Mouse (Mus musculus) forebrain, embryonic 12.5 days (tissue): Measurements from ENCODE around the gene Ldhal6b. TPM values are rescaled to one million over a fixed set of nuclear protein-coding genes. Genes with fewer than 3 reads are reported as not detected.
A peak's percentile ranks its signal among the peaks of the same experiment; 100 is the strongest.
"Not testable (repeated sequence)": the region's sequence is repeated elsewhere in the genome, so short reads cannot be mapped to it uniquely, and the experiment has no call there.

Experiments used
- ATAC-seq: fragments of 200-750 bp; cut with Nextera tagmentation; 2 replicates; pipeline ENCODE4 v1.8.0; 2017; ENCODE audit warnings: moderate TSS enrichment; ENCODE audit not compliant: low FRiP score
- H3K27ac ChIP-seq: fragments of 300-500 bp; sonication (generic); 2 replicates; pipeline ENCODE4 v1.5.1; 2016; ENCODE audit warnings: mild to moderate bottlenecking
- H3K27me3 ChIP-seq: fragments of 300-500 bp; sonication (generic); 2 replicates; pipeline ENCODE4 v1.6.1; 2016; ENCODE audit warnings: mild to moderate bottlenecking
- H3K36me3 ChIP-seq: fragments of 300-500 bp; sonication (generic); replicated peaks from 2 replicates; pipeline ENCODE4 v1.6.1; 2016; ENCODE audit warnings: mild to moderate bottlenecking
- H3K4me1 ChIP-seq: fragments of 300-500 bp; sonication (generic); 2 replicates; pipeline ENCODE4 v1.6.1; 2016
- H3K4me2 ChIP-seq: fragments of 300-500 bp; sonication (generic); 2 replicates; pipeline ENCODE4 v1.6.1; 2016; ENCODE audit warnings: mild to moderate bottlenecking, moderate library complexity
- H3K4me3 ChIP-seq: fragments of 300-500 bp; sonication (generic); replicated peaks from 2 replicates; pipeline ENCODE4 v1.5.1; 2016; ENCODE audit warnings: mild to moderate bottlenecking
- H3K9ac ChIP-seq: fragments of 300-500 bp; sonication (generic); 2 replicates; pipeline ENCODE4 v1.6.1; 2016; ENCODE audit warnings: mild to moderate bottlenecking
- H3K9me3 ChIP-seq: fragments of 300-500 bp; sonication (generic); 2 replicates; pipeline ENCODE4 v1.6.1; 2016
- WGBS: fragments of 180-500 bp; shearing (Covaris S2); methylation state at CpG from one replicate; pipeline ENCODE4 v1.1.7; 2016; 5-methylcytosine and 5-hydroxymethylcytosine counted together
- polyA plus RNA-seq: library from polyadenylated mRNA; unstranded; fragments of >200 nt; fragmentation: Nextera tagmentation; extraction: Ambion mirVana; gene quantifications from 2 replicates; pipeline ENCODE4 v1.2.1, GENCODE M21; 2016

Ldhal6b gene
- polyA plus RNA-seq = 0.13 TPM in 1 of 2 replicates, not detected in the other

DNA sequence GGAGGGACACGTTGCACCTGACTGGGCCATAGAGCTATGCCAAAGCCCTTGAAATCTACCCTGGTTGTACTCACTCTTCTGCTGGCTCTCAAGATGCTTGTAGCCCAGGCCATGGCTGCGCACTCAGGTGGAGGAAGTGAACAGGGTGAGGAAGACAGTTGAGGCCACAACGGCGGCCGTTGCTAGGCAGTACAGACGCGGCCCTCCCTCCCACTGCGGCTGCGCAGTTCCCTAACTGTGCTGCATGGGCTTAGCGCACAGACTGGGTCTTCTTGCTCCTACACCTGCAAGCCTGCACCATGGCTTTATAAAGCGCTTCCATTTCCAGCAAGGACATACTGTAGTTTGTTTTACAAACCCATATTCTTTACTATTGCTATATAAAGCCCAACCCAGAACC, at the start of gene Ldhal6b:
Gene Ldhal6b, minus strand, starts transcription at position 223 of the 400 bp plus-strand sequence.
- Histone ChIP-seq H3K9me3 (no peaks in the 10 kb centered on the region), H3K27ac (no peak within 1 kb of the TSS), H3K9ac (no peak within 1 kb of the TSS), H3K4me1 (no peaks in the 10 kb centered on the region), H3K27me3 (no peaks in the 10 kb centered on the region), H3K4me3 (no peak within 1 kb of the TSS), H3K4me2 (no peak within 1 kb of the TSS), H3K36me3 (peaks cover 17% of the 10 kb centered on the region)
- no peak for ATAC-seq
- WGBS = 97% methylated on average over 11 of the region's 11 CpGs

DNA sequence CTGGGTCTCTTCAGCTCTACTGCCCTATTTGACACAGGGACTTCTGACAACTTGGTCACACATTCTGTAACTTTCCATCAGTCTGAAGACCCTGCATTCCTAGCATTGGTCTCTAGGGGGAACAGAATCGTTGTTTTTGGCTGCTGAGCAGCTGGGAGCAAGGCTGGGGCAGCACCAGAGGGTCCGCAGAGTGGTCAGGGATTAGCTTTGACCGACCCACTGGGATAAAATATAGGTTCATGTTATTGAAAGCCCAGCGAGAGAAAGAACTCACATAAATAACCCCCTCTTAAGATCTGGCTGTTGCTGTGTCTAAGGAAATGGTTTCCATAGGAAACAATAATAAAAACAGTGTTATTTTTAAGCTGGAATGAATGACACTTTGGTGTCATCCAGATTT, 48.6 kb upstream of the Ldhal6b start:
- no peak overlapping the region for H3K4me3 ChIP-seq
- H3K36me3 ChIP-seq = no peaks in the 10 kb centered on the region
- 54% methylated on average over 4 of the region's 4 CpGs for WGBS
- no peaks in the 10 kb centered on the region for H3K4me1 ChIP-seq
- no peak overlapping the region for H3K27ac ChIP-seq
- no peak overlapping the region for H3K9ac ChIP-seq
- H3K9me3 ChIP-seq = no peaks in the 10 kb centered on the region
- H3K27me3 ChIP-seq = 0 out of 2 replicates have a peak, but pooled peaks cover under 1% of the 10 kb centered on the region
- no peak for ATAC-seq
- no peak overlapping the region for H3K4me2 ChIP-seq

DNA sequence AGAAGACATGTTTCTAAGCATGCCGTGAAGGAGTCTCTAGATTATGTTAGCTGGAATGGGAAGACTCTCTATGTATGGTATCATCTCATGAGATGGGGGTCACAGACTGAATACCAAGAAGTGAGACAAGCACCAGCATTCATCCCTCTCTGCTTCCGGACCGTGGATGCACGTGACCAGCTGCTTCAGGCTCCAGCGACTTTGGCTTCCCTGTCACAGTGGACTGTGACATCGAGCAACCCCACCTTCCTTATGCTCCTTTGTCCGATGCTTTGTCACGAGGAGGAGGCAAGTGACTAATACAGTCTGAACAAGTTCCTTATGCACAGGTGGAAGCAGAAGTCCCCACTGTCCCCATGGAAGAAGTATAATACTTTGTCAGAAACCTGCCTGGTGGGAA, 48.2 kb upstream of the Ldhal6b start:
- Histone ChIP-seq H3K27me3 (no peaks in the 10 kb centered on the region), H3K4me3 (no peak overlapping the region), H3K4me1 (no peaks in the 10 kb centered on the region), H3K9me3 (no peaks in the 10 kb centered on the region), H3K36me3 (no peaks in the 10 kb centered on the region), H3K9ac (no peak overlapping the region), H3K4me2 (no peak overlapping the region), H3K27ac (no peak overlapping the region)
- WGBS = 83% methylated on average over 8 of the region's 8 CpGs
- ATAC-seq = no peak

DNA sequence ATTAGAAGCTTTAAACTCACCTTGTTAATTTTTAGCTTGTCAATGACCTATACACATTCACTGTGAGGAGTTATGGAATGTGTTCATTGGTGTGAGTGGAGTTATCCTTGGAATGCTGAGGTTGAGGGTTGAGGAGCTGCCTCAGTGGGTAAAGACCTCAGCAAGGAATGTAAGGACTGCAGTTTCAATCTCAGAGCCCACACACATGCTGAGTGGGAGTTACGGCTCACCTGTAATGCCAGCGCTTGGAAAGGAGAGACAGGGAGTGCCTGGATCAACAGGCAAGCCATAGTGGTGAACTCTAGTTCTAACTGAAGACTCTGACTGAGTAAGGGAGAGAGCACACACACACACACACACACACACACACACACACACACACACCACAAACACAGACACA, 45.3 kb upstream of the Ldhal6b start:
- Histone ChIP-seq H3K4me2 (no peak overlapping the region), H3K9me3 (no peaks in the 10 kb centered on the region), H3K4me3 (no peak overlapping the region), H3K9ac (no peak overlapping the region), H3K27me3 (no peaks in the 10 kb centered on the region), H3K4me1 (no peaks in the 10 kb centered on the region), H3K36me3 (no peaks in the 10 kb centered on the region), H3K27ac (no peak overlapping the region)
- ATAC-seq = no peak
- 65% methylated on average over 2 of the region's 2 CpGs for WGBS

DNA sequence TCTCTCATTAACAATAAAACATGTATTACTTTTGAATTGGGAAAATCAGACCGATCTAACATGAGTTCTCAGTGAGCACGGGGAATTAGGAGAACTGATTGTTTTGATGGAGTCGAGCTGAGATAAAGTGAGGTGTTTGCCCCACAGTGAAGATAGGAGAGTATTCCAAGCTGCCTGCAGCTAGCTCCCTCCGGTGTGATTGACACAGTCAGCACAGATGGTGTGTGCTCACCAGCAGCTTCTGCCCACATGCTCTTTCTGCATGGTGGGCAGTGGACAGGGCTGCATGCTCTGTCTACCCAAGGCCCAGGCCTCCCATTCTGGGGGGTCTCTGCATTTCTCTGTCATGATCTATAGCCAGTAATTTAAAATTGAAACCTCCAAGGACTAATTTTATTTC, 35.1 kb upstream of the Ldhal6b start:
- Histone ChIP-seq H3K9ac (no peak overlapping the region), H3K4me1 (no peaks in the 10 kb centered on the region)
- WGBS = 83% methylated on average over 4 of the region's 4 CpGs

DNA sequence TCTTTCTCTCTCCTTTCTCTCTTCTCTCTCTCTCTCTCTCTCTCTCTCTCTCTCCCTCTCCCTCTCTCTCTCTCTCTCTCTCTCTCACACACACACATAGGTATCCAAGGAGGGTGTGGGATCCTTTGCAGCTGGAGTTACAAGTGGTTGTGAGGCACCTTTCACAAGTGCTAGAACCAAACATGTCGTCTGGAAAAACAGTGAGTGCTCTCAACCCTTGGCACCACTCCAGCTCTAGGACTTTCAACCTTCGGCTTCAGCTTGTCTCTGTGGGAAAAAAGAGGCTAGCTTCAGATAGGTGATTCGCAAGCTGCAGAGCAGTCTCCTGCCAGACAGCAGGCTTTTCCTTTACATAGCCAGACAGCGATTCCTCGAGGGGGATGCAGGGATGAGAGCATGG, 25.2 kb upstream of the Ldhal6b start:
- Histone ChIP-seq H3K9ac (no peak overlapping the region), H3K36me3 (no peaks in the 10 kb centered on the region), H3K27ac (no peak overlapping the region), H3K4me1 (peaks cover 11% of the 10 kb centered on the region), H3K4me3 (no peak overlapping the region), H3K9me3 (no peaks in the 10 kb centered on the region), H3K27me3 (peaks cover 9% of the 10 kb centered on the region; the same call in 1 of the 2 replicates), H3K4me2 (no peak overlapping the region)
- ATAC-seq = no peak
- 68% methylated on average over 5 of the region's 5 CpGs for WGBS

More for the DNA sequence above, 35.1 kb upstream of the Ldhal6b start:
- ATAC-seq = no peak
- H3K9me3 ChIP-seq = no peaks in the 10 kb centered on the region
- H3K4me2 ChIP-seq = no peak overlapping the region
- no peak overlapping the region for H3K4me3 ChIP-seq
- H3K27ac ChIP-seq = no peak overlapping the region
- no peaks in the 10 kb centered on the region for H3K36me3 ChIP-seq
- H3K27me3 ChIP-seq = peaks cover 13% of the 10 kb centered on the region; the same call in 1 of the 2 replicates

DNA sequence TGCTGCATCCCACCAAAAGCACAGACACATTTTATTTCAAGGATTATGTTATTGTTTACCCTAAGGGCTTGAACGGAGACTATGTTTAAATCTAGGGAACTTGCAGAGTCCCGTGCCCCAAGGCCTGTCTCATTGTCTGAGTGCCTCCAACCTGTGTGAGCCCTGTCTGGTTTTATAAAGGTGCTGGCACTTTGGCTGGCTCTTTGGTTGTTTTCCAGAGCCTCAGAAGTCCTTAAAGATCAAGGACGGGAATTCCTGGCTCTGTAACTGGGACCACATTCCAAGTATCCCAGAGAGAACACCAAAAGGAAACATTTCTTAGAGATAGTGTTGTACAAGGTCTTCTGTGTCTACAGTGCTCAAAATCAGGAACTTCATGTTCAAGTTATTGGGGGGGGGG, 24.7 kb upstream of the Ldhal6b start:
- Histone ChIP-seq H3K27me3 (peaks cover 7% of the 10 kb centered on the region; the same call in 1 of the 2 replicates), H3K9me3 (no peaks in the 10 kb centered on the region), H3K4me1 (peaks cover 13% of the 10 kb centered on the region), H3K36me3 (no peaks in the 10 kb centered on the region), H3K4me3 (no peak overlapping the region), H3K4me2 (no peak overlapping the region), H3K27ac (no peak overlapping the region), H3K9ac (no peak overlapping the region)
- WGBS = 81% methylated on average over 3 of the region's 3 CpGs
- ATAC-seq = no peak

DNA sequence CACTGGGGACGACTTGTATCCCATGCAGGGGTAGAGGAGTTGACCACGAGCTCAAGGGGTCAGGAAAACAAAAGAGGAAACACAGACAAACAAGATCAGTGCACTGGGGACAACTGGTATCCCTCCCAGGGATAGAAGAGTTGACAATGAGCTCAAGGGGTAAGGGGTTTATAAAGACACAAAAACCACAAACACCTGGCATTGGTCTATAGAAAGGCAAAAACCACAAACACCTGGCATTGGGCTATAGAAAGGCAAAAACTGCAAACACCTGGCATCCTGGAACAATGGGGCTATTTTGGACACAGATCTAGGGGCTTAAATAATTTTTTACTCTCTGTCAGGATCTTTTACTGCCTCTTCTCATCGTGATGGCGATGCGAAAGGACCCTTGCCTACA, 23.8 kb upstream of the Ldhal6b start:
- H3K4me1 ChIP-seq = peaks cover 13% of the 10 kb centered on the region
- not testable (repeated sequence) for ATAC-seq
- WGBS = 81% methylated on average over 5 of the region's 5 CpGs

DNA sequence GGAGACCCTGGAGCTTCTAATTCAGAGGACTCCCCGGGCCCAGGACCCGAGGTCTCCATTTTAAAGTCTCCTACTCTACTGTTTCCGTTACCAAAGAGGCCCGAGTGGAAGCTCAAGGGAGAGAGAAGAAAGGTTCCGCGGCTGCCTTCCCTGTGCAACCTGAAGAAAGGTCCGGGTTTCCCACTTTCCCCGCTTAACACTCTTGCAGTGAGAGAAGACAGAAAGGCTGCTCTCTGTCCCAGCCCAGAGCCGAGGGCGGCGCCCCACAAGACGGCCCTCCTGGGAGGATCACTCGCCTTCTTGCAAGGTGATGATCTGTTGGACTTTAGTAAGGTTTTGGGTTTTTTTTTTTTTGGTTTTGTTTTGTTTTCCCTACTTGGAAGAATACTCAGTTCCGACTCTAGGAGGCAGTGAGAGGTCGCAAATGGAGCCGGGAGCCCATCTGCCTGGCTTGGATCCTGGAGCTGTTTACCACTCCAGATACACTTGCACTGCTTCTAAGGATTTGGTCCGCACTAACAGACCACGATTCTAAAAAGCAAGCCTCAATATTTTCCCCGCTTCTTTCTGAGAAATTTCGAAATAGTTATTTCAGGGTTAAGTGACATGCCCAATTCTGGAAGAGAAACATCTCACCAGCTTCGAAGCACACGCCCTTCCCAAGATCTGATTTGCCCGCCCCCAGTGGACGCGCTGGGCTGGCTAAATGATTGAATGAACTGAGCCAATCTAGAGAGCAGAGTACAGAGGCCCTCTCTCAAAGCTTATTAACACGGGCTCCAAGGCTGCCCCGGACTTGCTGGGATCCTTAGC, 21.8 kb upstream of the Ldhal6b start, which contains the start of gene Tmem242:
Gene Tmem242, minus strand, starts transcription at position 101 of the 813 bp plus-strand sequence.
- H3K4me1 ChIP-seq = peaks cover 13% of the 10 kb centered on the region
- peaks cover 7% of the 10 kb centered on the region; the same call in 1 of the 2 replicates for H3K27me3 ChIP-seq
- H3K9ac ChIP-seq = peak within 1 kb of the TSS; percentile 80
- peak within 1 kb of the TSS; percentile 66; the same call in 1 of the 2 replicates for H3K27ac ChIP-seq
- peak within 1 kb of the TSS; percentile 67 for H3K4me3 ChIP-seq
- H3K36me3 ChIP-seq = no peaks in the 10 kb centered on the region
- WGBS = under 1% methylated on average over 27 of the region's 27 CpGs
- H3K9me3 ChIP-seq = no peaks in the 10 kb centered on the region
- peak within 1 kb of the TSS; percentile 80 for H3K4me2 ChIP-seq
- ATAC-seq = peak; percentile 91

More for the DNA sequence above, 23.8 kb upstream of the Ldhal6b start:
- not testable (repeated sequence) for H3K27ac ChIP-seq, H3K4me3 ChIP-seq, H3K9ac ChIP-seq, H3K36me3 ChIP-seq, H3K9me3 ChIP-seq, H3K27me3 ChIP-seq, H3K4me2 ChIP-seq

DNA sequence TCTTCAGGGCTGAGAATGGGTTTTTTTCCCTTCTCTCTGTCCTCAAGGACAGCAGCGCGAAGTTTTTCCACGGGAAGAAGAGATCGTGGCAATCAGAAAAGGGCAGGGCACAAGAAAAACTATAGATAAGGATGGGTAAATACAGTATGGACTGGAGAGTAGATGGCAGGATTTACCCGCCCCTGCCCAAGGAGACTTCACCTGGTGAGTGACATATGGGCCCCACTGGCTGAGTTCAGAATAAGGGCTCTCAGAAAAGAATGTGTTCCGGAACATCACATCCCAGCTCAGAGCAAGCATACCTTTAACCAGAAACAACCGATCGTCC, 21.2 kb upstream of the Ldhal6b start:
- peak overlapping the region; percentile 80 for H3K4me2 ChIP-seq
- H3K9me3 ChIP-seq = no peaks in the 10 kb centered on the region
- H3K27ac ChIP-seq = 0 out of 2 replicates have a peak overlapping the region, but pooled peaks have one; percentile 42
- peaks cover 13% of the 10 kb centered on the region for H3K4me1 ChIP-seq
- no peaks in the 10 kb centered on the region for H3K36me3 ChIP-seq
- 0% methylated on average over 8 of the region's 8 CpGs for WGBS
- peak overlapping the region; percentile 67 for H3K4me3 ChIP-seq
- ATAC-seq = peak; percentile 45; the same call in 1 of the 2 replicates
- H3K9ac ChIP-seq = peak overlapping the region; percentile 80
- peaks cover 7% of the 10 kb centered on the region; the same call in 1 of the 2 replicates for H3K27me3 ChIP-seq

DNA sequence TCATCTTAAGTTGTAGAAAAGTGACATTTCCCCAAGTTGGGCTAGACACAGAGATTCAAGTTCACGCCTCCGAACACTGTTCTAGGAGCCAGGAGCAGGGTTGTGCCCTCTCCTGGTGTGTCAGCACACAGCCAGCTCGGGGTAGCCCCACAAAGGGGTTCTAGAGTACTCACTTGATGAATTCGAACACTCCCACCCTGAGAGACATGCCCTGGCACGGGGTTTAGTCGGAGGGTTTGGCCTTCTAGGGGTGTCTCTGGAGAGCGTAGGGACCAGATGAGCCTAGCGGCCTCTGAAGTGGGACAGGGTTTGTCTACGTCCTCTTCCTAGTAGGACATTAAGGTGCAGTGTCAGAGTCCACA, 11.2 kb upstream of the Ldhal6b start:
- peaks cover 30% of the 10 kb centered on the region for H3K36me3 ChIP-seq
- WGBS = 84% methylated on average over 9 of the region's 9 CpGs
- no peak overlapping the region for H3K27ac ChIP-seq

DNA sequence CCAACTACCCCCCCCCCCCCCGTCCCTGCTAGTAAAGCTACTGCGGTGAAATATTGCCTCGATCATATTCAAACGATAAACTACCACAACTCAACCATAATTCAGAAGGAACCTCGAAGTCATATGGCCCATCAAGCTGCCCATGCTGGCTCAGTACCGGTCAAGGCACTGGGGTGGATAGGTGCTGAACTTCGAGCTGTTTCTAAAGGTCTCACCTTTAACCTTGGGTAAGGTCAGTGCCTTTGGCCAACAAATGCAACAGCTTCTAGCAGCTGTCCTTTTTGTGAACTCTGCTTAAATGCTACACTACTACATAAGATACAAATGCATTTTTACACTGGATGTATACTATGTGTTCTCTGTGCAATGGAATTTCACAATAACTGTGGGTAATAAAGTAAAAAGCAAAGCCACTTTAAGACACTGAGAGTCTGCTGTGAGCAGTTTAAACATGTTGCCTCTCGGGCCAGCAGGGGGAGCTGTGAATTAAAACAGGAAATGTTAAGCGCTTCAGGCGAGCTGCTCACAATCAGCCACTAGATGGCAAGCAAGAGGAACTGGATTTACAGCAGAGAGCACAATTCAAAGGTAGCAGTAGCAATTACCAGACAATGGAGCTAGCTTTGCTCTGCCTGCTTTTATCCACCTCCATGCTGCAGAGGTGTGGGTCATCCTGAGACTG, 10.7 kb upstream of the Ldhal6b start:
- ATAC-seq = peak; percentile 81
- Histone ChIP-seq H3K9ac (no peak overlapping the region), H3K4me3 (no peak overlapping the region), H3K9me3 (no peaks in the 10 kb centered on the region), H3K4me2 (no peak overlapping the region), H3K4me1 (no peaks in the 10 kb centered on the region), H3K27me3 (no peaks in the 10 kb centered on the region), H3K27ac (no peak overlapping the region), H3K36me3 (peaks cover 30% of the 10 kb centered on the region)
- WGBS = 59% methylated on average over 10 of the region's 10 CpGs

More for the DNA sequence above, 11.2 kb upstream of the Ldhal6b start:
- H3K4me3 ChIP-seq = no peak overlapping the region
- H3K9ac ChIP-seq = no peak overlapping the region
- H3K4me2 ChIP-seq = no peak overlapping the region
- ATAC-seq = peak; percentile 67
- H3K9me3 ChIP-seq = no peaks in the 10 kb centered on the region
- no peaks in the 10 kb centered on the region for H3K4me1 ChIP-seq
- H3K27me3 ChIP-seq = no peaks in the 10 kb centered on the region
